In genomic region chr12:104153656-104154055, GRCm38 (mm10) we compare ENCODE assay signal across 22 mouse cellular contexts. TPM values are rescaled to one million over a fixed set of nuclear protein-coding genes. Genes with fewer than 3 reads are reported as not detected.
DNase-seq lines count a peak whose midpoint lies in the region; ATAC-seq lines count a peak whose summit lies in the region.
"Had no signal": no experiment of that assay in that cellular context is flagged by ENCODE, and none has a peak within 500 bp of the region (broad histone marks: within the 10 kb centered on the region; RNA-seq: fewer than 3 reads in every experiment).

Serpina3c (minus strand) TSS chr12:104153870.

- ATAC-seq in midbrain, embryonic 14.5 days (ENCODE audit: low FRiP score, low TSS enrichment), result no peak
- ATAC-seq: inflammation-experienced regulatory T-cells, adult 6 months; midbrain, embryonic 16.5 days had no signal

- no peaks in the 10 kb centered on the region; the same call in 1 of the 2 replicates for H3K9me3 ChIP-seq in midbrain, embryonic 10.5 days (replicated peaks)
- H3K9me3 ChIP-seq in midbrain, embryonic 14.5 days (ENCODE audit: control insufficient read depth, low read length), result no peaks in the 10 kb centered on the region
- H3K9me3 ChIP-seq: heart, embryonic 15.5 days; limb, embryonic 15.5 days had no signal

- no peak within 1 kb of the TSS for H3K27ac ChIP-seq in midbrain, embryonic 10.5 days (replicated peaks)
- H3K27ac ChIP-seq in midbrain, embryonic 14.5 days (replicated peaks; ENCODE audit: low read depth, low read length), result no peak within 1 kb of the TSS
- H3K27ac ChIP-seq: embryonic facial prominence, embryonic 13.5 days; heart, embryonic 15.5 days; limb, embryonic 15.5 days had no signal

- no peak within 1 kb of the TSS for H3K4me3 ChIP-seq in midbrain, embryonic 10.5 days
- H3K4me3 ChIP-seq in midbrain, embryonic 14.5 days (replicated peaks; ENCODE audit: low read depth, low read length), result no peak within 1 kb of the TSS
- H3K4me3 ChIP-seq: embryonic facial prominence, embryonic 13.5 days; heart, embryonic 15.5 days; limb, embryonic 15.5 days had no signal

- no peaks in the 10 kb centered on the region for H3K4me1 ChIP-seq in midbrain, embryonic 10.5 days
- H3K4me1 ChIP-seq in midbrain, embryonic 14.5 days (ENCODE audit: control insufficient read depth, insufficient read depth, low read length), result no peaks in the 10 kb centered on the region
- H3K4me1 ChIP-seq: embryonic facial prominence, embryonic 13.5 days; heart, embryonic 15.5 days; limb, embryonic 15.5 days had no signal

- no peaks in the 10 kb centered on the region for H3K27me3 ChIP-seq in midbrain, embryonic 10.5 days (ENCODE audit: low read depth, poor library complexity, severe bottlenecking)
- no peaks in the 10 kb centered on the region for H3K27me3 ChIP-seq in midbrain, embryonic 14.5 days (ENCODE audit: control insufficient read depth, insufficient read depth, low read length)
- H3K27me3 ChIP-seq: embryonic facial prominence, embryonic 13.5 days; heart, embryonic 15.5 days; limb, embryonic 15.5 days had no signal

- no peaks in the 10 kb centered on the region for H3K36me3 ChIP-seq in midbrain, embryonic 10.5 days
- H3K36me3 ChIP-seq in midbrain, embryonic 14.5 days (ENCODE audit: control insufficient read depth, insufficient read depth, low read length), result no peaks in the 10 kb centered on the region
- H3K36me3 ChIP-seq: embryonic facial prominence, embryonic 13.5 days; heart, embryonic 15.5 days; limb, embryonic 15.5 days had no signal

- H3K4me2 ChIP-seq in midbrain, embryonic 14.5 days (ENCODE audit: low read length), result no peak within 1 kb of the TSS
- H3K4me2 ChIP-seq: embryonic facial prominence, embryonic 13.5 days; heart, embryonic 15.5 days; limb, embryonic 15.5 days had no signal

- DNase-seq in gastrocnemius, postnatal 25 days, result peak; percentile 11
- DNase-seq in gastrocnemius, postnatal 4 days (ENCODE audit: low spot score in 2 of 2), result no peak
- peak; percentile 7 for DNase-seq in midbrain, embryonic 10.5 days (ENCODE audit: low spot score)
- no peak for DNase-seq in midbrain, embryonic 14.5 days
- peak; percentile 42 for DNase-seq in adrenal gland, postnatal 14 days
- peak; percentile 49 for DNase-seq in testis, postnatal 10 days (ENCODE audit: low spot score)
- DNase-seq in right cerebral cortex, postnatal 25 days, result no peak
- DNase-seq: cerebellum, adult 18-20 months; gastrocnemius, postnatal 36 days; kidney, postnatal 4 days; right cerebral cortex, postnatal 14 days; thymus, postnatal 4 days had no signal

- no peak within 1 kb of the TSS for H3K9ac ChIP-seq in midbrain, embryonic 14.5 days (replicated peaks; ENCODE audit: low read length)
- H3K9ac ChIP-seq: embryonic facial prominence, embryonic 13.5 days; heart, embryonic 15.5 days; limb, embryonic 15.5 days had no signal

- WGBS in midbrain, embryonic 10.5 days, result 94% methylated on average over 2 of the region's 2 CpGs
- WGBS in midbrain, embryonic 14.5 days, result 91% methylated on average over 2 of the region's 2 CpGs

RNA-seq across cellular contexts. Expression of gene Serpina3c, which starts in this region (rescaled TPM):
- 1 to 10 TPM in 1 of 2 experiments, under 1 TPM in 1; 0.72 to 6.2 TPM for total RNA-seq in gastrocnemius, postnatal 25 days (2021)
- total RNA-seq in gastrocnemius, postnatal 4 days (2021), result 1 to 10 TPM; 1.6 to 1.8 TPM
- polyA plus RNA-seq in midbrain, embryonic 10.5 days (2016; fragmentation: Nextera tagmentation; extraction: Ambion mirVana), result not detected in 2 replicates
- polyA plus RNA-seq in midbrain, embryonic 14.5 days (2014; fragmentation: Nextera tagmentation; extraction: Ambion mirVana), result not detected in 2 replicates
- total RNA-seq in adrenal gland, postnatal 14 days (2021), result 10.7 and 12.5 TPM in 2 replicates
- total RNA-seq: common myeloid progenitor, adult 5-6 weeks; hematopoietic stem cell, adult 5-6 weeks; left cerebral cortex, postnatal 10 days had no signal
- polyA plus RNA-seq: C2C12; embryonic facial prominence, embryonic 13.5 days; heart, embryonic 15.5 days; inflammation-experienced regulatory T-cells, adult 6 months; kidney, embryonic 14.5 days had no signal

Comparison
In these comparisons a context has a peak if more than half of its experiments do, and no peak if none do; other contexts are left out.
1. DNase-seq: peak in gastrocnemius, postnatal 25 days (single experiment), adrenal gland, postnatal 14 days (single experiment) and testis, postnatal 10 days (single experiment); none in gastrocnemius, postnatal 4 days (0 of 2), midbrain, embryonic 14.5 days (single experiment) and right cerebral cortex, postnatal 25 days (single experiment).
2. Peak in DNase-seq in midbrain, embryonic 10.5 days; RNA of the gene not detected or under 1 TPM.